Mouse (Mus musculus) stomach, postnatal 0 days (tissue): ENCODE results near the gene Zfp804b. TPM values are rescaled to one million over a fixed set of nuclear protein-coding genes. Genes with fewer than 3 reads are reported as not detected.

Experiments used
- ATAC-seq: fragments of 200-750 bp; cut with Nextera tagmentation; 2 replicates; pipeline ENCODE4 v1.8.0; 2017; ENCODE audit not compliant: low FRiP score, low TSS enrichment
- DNase-seq: peaks from one replicate; pipeline ENCODE4 v3.0.0-alpha.2; 2016; ENCODE audit warnings: low spot score
- H3K27ac ChIP-seq: fragments of 300-500 bp; sonication (generic); replicated peaks from 2 replicates; pipeline ENCODE4 v1.5.1; 2014; ENCODE audit warnings: mild to moderate bottlenecking, control low read depth
- H3K27me3 ChIP-seq: fragments of 300-500 bp; sonication (generic); 2 replicates; pipeline ENCODE4 v1.6.1; 2014; ENCODE audit warnings: low read length; ENCODE audit not compliant: control insufficient read depth, insufficient read depth
- H3K36me3 ChIP-seq: fragments of 300-500 bp; sonication (generic); 2 replicates; pipeline ENCODE4 v1.6.1; 2014; ENCODE audit warnings: low read length, mixed read lengths; ENCODE audit not compliant: control insufficient read depth, insufficient read depth
- H3K4me1 ChIP-seq: fragments of 300-500 bp; sonication (generic); replicated peaks from 2 replicates; pipeline ENCODE4 v1.6.1; 2014; ENCODE audit warnings: antibody characterized with exemption; ENCODE audit not compliant: control insufficient read depth, insufficient read depth
- H3K4me2 ChIP-seq: fragments of 300-500 bp; sonication (generic); replicated peaks from 2 replicates; pipeline ENCODE4 v1.6.1; 2014; ENCODE audit warnings: low read depth, mild to moderate bottlenecking, control low read depth, moderate library complexity
- H3K4me3 ChIP-seq: fragments of 300-500 bp; sonication (generic); 2 replicates; pipeline ENCODE4 v1.5.1; 2014; ENCODE audit warnings: low read depth, low read length, control low read depth
- H3K9ac ChIP-seq: fragments of 300-500 bp; sonication (generic); 2 replicates; pipeline ENCODE4 v1.6.1; 2014; ENCODE audit warnings: mild to moderate bottlenecking, low read length, control low read depth, mixed read lengths
- H3K9me3 ChIP-seq: fragments of 300-500 bp; sonication (generic); 2 replicates; pipeline ENCODE4 v1.6.1; 2016; ENCODE audit warnings: low read length; ENCODE audit not compliant: control insufficient read depth
- CTCF ChIP-seq: IDR thresholded peaks from 2 replicates; pipeline ENCODE4 v1.5.1; 2016; ENCODE audit warnings: antibody characterized with exemption, low read depth, mild to moderate bottlenecking, moderate library complexity
- EP300 ChIP-seq: optimal IDR thresholded peaks from 2 replicates; pipeline ENCODE3; 2016; ENCODE audit warnings: antibody characterized with exemption
- WGBS: fragments of 180-500 bp; shearing (Covaris S2); extraction: QIAGEN DNeasy Blood & Tissue Kit; methylation state at CpG from one replicate; pipeline ENCODE4 v1.1.7; 2014; 5-methylcytosine and 5-hydroxymethylcytosine counted together
- polyA plus RNA-seq: library from polyadenylated mRNA; unstranded; fragments of >200 nt; fragmentation: Nextera tagmentation; extraction: Ambion mirVana; gene quantifications from 2 replicates; pipeline ENCODE4 v1.2.1, GENCODE M21; 2015

Gene Zfp804b
- polyA plus RNA-seq, 1 experiment from 2014 or later: 0.12 TPM

- 71% methylated on average over 1 of the region's 1 CpGs for WGBS
- Histone ChIP-seq H3K9ac (no peak overlapping the region), H3K27ac (no peak overlapping the region), H3K36me3 (no peaks in the 10 kb centered on the region), H3K4me2 (no peak overlapping the region), H3K4me1 (no peaks in the 10 kb centered on the region), H3K4me3 (no peak overlapping the region), H3K9me3 (no peaks in the 10 kb centered on the region), H3K27me3 (no peaks in the 10 kb centered on the region)
- no peak for TF ChIP-seq CTCF
- no peak for TF ChIP-seq EP300
- ATAC-seq (no peak), DNase-seq (no peak)
These were observed 60.2 kb downstream of the Zfp804b start for GRCm38 (mm10) chr5:7284336-7284735.

DNA sequence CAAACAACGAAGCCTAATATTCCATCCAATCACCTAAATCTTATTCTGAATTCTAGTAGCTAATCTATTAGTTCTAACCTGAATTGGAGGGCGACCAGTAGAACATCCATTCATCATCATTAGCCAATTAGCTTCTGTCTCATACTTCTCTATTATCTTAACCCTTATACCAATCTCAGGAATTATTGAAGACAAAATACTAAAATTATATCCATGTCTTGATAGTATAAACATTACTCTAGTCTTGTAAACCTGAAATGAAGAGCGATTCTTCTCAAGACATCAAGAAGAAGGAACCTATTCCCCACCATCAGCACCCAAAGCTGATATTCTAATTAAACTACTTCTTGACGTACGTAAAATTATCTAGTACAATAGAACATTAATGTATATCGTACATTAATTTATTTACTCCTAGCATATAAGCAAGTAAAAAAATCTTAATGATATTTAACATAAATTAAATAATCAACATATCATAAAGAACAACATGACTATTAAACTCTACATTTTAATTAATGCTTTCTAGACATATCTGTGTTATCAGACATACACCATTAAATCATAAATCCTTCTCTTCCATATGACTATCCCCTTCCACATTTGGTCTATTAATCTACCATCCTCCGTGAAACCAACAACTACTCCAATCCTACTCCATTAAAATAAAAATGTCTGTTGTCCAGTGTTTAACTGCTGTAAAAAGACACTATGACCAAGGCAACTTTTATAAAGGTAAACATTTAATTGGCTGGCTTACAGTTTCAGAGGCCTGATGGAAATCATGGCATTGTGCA, 67.7 kb downstream of the Zfp804b start:
- ATAC-seq (no peak), DNase-seq (no peak)
- Histone ChIP-seq H3K27ac (no peak overlapping the region), H3K27me3 (no peaks in the 10 kb centered on the region), H3K4me3 (no peak overlapping the region), H3K9ac (no peak overlapping the region), H3K36me3 (no peaks in the 10 kb centered on the region), H3K9me3 (no peaks in the 10 kb centered on the region), H3K4me2 (no peak overlapping the region), H3K4me1 (no peaks in the 10 kb centered on the region)
- 88% methylated on average over 7 of the region's 7 CpGs for WGBS
- TF ChIP-seq CTCF (no peak), EP300 (no peak)

GRCm38 (mm10) chr5:7177589-7177988, 167.0 kb downstream of the Zfp804b start:
- no peaks in the 10 kb centered on the region for H3K27me3 ChIP-seq
- H3K4me1 ChIP-seq: no peaks in the 10 kb centered on the region
- no peaks in the 10 kb centered on the region for H3K36me3 ChIP-seq
- H3K27ac ChIP-seq: no peak overlapping the region
- H3K9ac ChIP-seq: no peak overlapping the region
- no peak overlapping the region for H3K4me3 ChIP-seq
- 93% methylated on average over 9 of the region's 9 CpGs for WGBS
- TF ChIP-seq EP300: no peak
- no peak for TF ChIP-seq CTCF
- no peak overlapping the region for H3K4me2 ChIP-seq
- no peaks in the 10 kb centered on the region for H3K9me3 ChIP-seq
- ATAC-seq: no peak
- no peak for DNase-seq

- no peaks in the 10 kb centered on the region for H3K36me3 ChIP-seq
- H3K4me3 ChIP-seq: no peak overlapping the region
- TF ChIP-seq EP300 (no peak), CTCF (no peak)
- H3K9ac ChIP-seq: no peak overlapping the region
- H3K27me3 ChIP-seq: no peaks in the 10 kb centered on the region
- ATAC-seq (no peak), DNase-seq (no peak)
- no peak overlapping the region for H3K4me2 ChIP-seq
- no peaks in the 10 kb centered on the region for H3K4me1 ChIP-seq
- no peaks in the 10 kb centered on the region for H3K9me3 ChIP-seq
- WGBS: 32% methylated on average over 3 of the region's 3 CpGs
- H3K27ac ChIP-seq: no peak overlapping the region
These were observed 204.9 kb downstream of the Zfp804b start for GRCm38 (mm10) chr5:7139658-7140057.

DNA sequence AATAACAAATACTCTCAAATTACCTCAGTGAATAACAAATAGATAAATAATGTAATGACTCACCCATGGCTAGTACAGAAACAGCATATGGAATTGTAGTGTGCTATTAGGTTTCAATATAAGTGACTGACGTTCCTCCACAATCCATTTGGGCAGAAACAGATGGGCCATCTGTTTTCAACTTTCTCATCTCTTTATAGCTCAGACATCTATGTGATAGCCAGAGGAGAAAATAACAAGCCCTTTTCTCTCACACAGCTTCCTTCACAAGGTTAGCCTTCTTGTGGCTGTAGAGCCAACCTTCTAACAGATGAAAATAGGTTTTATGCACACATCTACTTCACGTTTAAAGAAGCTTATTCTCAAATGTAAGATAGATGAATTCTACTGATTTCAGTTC, 242.2 kb downstream of the Zfp804b start:
- ATAC-seq: no peak
- Histone ChIP-seq H3K4me3 (no peak overlapping the region), H3K4me2 (no peak overlapping the region), H3K27me3 (no peaks in the 10 kb centered on the region), H3K36me3 (no peaks in the 10 kb centered on the region), H3K4me1 (no peaks in the 10 kb centered on the region), H3K27ac (no peak overlapping the region), H3K9me3 (no peaks in the 10 kb centered on the region), H3K9ac (no peak overlapping the region)
- DNase-seq: no peak
- 30% methylated on average over 2 of the region's 2 CpGs for WGBS
- no peak for TF ChIP-seq EP300
- TF ChIP-seq CTCF: no peak

DNA sequence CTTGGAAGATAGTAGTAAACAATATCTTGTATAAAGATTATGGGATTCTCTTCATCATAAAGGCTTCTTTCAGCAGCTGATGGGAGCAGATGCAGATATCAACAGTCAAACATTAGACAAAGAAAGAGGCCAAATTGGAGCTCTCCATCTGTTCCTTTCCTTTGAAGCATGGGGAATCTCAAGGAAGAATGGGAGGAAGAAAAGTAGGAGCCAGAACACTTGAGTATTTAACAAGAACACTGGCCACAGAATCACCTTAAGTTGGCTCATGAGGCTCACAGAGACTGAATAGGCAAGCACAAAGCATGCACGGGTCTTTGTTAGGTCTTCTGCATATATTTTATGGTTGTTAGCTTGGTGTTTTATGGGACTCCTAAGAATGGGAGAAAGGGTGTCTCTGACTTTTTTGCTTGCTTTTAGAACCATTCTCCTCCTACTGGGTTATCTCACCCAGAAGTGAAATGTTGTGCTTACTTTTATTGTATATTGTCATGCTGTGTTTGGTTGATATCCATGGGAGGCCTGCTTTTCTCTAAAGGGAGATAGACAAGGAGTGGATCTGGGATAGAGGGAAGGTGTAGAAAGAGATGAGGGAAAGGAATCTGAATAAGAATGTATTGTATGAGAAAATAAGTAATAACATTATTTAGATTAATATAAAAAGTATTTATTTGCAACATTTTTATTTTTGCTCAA, 270.5 kb downstream of the Zfp804b start:
- no peak overlapping the region for H3K4me3 ChIP-seq
- no peak overlapping the region for H3K27ac ChIP-seq
- TF ChIP-seq EP300 (no peak), CTCF (no peak)
- DNase-seq: no peak
- H3K9me3 ChIP-seq: no peaks in the 10 kb centered on the region
- no peaks in the 10 kb centered on the region for H3K4me1 ChIP-seq
- no peaks in the 10 kb centered on the region for H3K27me3 ChIP-seq
- no peak overlapping the region for H3K4me2 ChIP-seq
- no peaks in the 10 kb centered on the region for H3K36me3 ChIP-seq
- no peak overlapping the region for H3K9ac ChIP-seq
- ATAC-seq: no peak
- 80% methylated on average over 1 of the region's 1 CpGs for WGBS
